Mouse (Mus musculus) C2C12 (cell line): ENCODE measurements around the gene Cox8a.

ENCODE experiments used
- CEBPB ChIP-seq: IDR thresholded peaks from one replicate; pipeline ENCODE4 v1.6.1; 2011; ENCODE audit warnings: low read depth, mild to moderate bottlenecking, control low read depth, moderate library complexity
- CTCF ChIP-seq: IDR thresholded peaks from one replicate; pipeline ENCODE4 v1.5.1; 2011; ENCODE audit not compliant: control insufficient read depth, insufficient read depth, insufficient read length
- FOSL1 ChIP-seq: IDR thresholded peaks from one replicate; pipeline ENCODE4 v1.8.0; 2011; ENCODE audit warnings: mild to moderate bottlenecking, low read length; ENCODE audit not compliant: poor library complexity, insufficient read depth, severe bottlenecking
- MAX ChIP-seq: IDR thresholded peaks from one replicate; pipeline ENCODE4 v1.6.1; 2011; ENCODE audit warnings: mild to moderate bottlenecking, control low read depth
- MYOD1 ChIP-seq: IDR thresholded peaks from one replicate; pipeline ENCODE4 v1.6.1; 2011; ENCODE audit warnings: low read depth; ENCODE audit not compliant: control insufficient read depth, insufficient read length
- MYOG ChIP-seq: IDR thresholded peaks from one replicate; pipeline ENCODE4 v1.6.1; 2011; ENCODE audit not compliant: control insufficient read depth, insufficient read length; ENCODE audit errors: extremely low read depth
- USF1 ChIP-seq: IDR thresholded peaks from one replicate; pipeline ENCODE4 v1.6.1; 2011; ENCODE audit warnings: low read depth, mild to moderate bottlenecking, control low read depth, moderate library complexity

DNA sequence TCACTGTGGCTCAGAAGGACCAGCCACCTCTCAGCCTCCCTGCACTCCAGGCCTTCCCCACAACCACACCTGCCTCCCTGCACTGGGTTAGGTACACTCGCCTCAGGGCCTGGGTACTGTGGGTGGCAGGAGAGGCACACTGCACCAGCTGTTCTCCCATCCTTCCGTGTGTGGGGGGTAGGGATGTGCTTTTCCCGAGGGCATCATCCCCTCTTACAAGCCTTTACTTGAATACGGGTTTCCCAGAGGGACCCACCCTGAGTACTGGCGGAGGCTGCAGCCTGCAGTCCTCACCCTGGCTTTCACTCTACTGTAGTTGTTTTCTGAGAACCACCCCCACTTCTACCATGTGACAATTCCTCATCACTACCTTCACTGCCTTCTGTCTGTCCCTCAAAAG lies 30.3 kb downstream of the Cox8a start:
- no peak for TF ChIP-seq CTCF
- TF ChIP-seq MYOD1: no peak
- TF ChIP-seq USF1: no peak
- TF ChIP-seq MAX: no peak
- TF ChIP-seq MYOG: no peak
- no peak for TF ChIP-seq FOSL1
- TF ChIP-seq CEBPB: no peak
